Mouse (Mus musculus): ENCODE measurements around the gene Pakap. TPM values are rescaled to one million over a fixed set of nuclear protein-coding genes. Genes with fewer than 3 reads are reported as not detected.

Gene Pakap
- polyA plus RNA-seq, 1 experiment from 2014 or later = 22.8 TPM

DNA sequence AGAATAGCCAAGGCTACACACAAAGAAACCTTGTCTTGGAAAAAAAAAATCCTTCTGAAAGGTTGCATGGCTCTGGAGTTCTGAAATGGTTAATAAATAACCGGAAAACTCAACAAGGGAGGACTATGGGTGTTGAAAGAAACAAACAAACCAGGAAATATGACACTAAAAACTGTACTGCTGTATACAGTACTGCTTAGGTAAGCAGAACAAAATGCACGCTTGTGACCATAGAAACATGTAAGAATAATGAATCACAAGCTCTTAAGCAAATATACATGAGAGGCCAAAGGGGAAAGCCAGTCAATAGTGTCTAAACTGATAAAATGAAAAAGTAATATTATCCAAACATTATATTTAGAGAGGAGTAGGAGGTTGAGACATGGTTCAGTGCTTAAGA is 247.4 kb downstream of the Pakap start:
- DNase-seq (ENCODE audit: low spot score) = no peak
- H3K4me1 ChIP-seq = no peaks in the 10 kb centered on the region; the same call in 1 of the 2 replicates
- H3K36me3 ChIP-seq = peaks cover 4% of the 10 kb centered on the region; the same call in 1 of the 2 replicates
- no peak overlapping the region for H3K27ac ChIP-seq (replicated peaks)
- H3K4me3 ChIP-seq = no peak overlapping the region
- peaks cover 11% of the 10 kb centered on the region for H3K9me3 ChIP-seq (replicated peaks)
- WGBS = 93% methylated on average over 2 of the region's 2 CpGs
- peaks cover under 1% of the 10 kb centered on the region; the same call in 1 of the 2 replicates for H3K27me3 ChIP-seq (ENCODE audit: low read depth, poor library complexity, severe bottlenecking)

DNA sequence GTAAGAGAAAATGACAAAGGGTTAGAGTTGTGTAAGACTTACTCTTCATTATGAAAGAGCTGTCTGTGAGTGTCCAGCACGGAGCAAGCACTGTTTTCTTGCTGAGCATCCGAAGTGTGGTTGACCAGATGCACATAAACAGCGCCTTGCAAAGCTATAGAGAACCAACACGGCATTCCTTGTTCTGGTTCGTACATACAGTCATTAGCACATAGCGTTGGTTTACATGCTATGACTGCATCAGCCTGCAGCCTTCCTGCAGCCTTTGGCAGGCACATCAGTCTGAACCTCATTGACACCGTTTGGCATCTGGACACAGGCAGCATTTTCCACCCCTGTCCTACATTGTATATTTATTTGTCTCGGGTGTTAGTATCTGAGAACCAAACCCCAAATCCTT is 248.2 kb downstream of the Pakap start:
- peaks cover 2% of the 10 kb centered on the region; the same call in 1 of the 2 replicates for H3K4me1 ChIP-seq
- peaks cover 8% of the 10 kb centered on the region for H3K27me3 ChIP-seq (ENCODE audit: low read depth, poor library complexity, severe bottlenecking)
- no peak overlapping the region for H3K4me3 ChIP-seq
- peaks cover 11% of the 10 kb centered on the region for H3K9me3 ChIP-seq (replicated peaks)
- peaks cover 4% of the 10 kb centered on the region; the same call in 1 of the 2 replicates for H3K36me3 ChIP-seq
- WGBS = 90% methylated on average over 8 of the region's 8 CpGs
- no peak overlapping the region for H3K27ac ChIP-seq (replicated peaks)
- no peak for DNase-seq (ENCODE audit: low spot score)

DNA sequence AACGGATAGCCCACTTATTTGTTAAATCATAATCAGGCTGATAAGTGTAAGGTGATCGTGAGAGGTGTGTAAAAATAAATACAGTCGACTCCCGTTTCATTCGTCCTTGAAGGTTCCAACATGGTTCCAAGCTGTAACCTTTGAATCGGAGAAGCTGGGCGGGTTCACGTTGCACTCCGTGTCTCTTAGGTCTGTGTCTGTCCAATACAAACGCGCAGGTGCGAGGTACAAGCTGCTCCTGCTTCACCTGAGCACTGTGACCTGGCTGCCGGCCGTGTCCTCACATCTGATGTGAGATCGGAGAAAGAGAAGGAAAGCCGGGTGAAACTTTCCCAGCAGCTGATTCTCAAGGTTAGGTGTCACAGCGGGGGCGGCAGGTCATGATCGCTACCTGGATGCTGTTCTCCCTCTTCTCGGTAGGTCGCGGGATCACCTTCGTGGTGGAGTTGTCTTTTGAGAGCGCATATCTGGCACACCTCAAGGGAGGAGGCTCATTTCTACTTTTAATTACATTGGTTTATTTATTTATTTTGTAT is 252.9 kb downstream of the Pakap start:
- no peak for DNase-seq (ENCODE audit: low spot score)
- peaks cover 47% of the 10 kb centered on the region for H3K27me3 ChIP-seq (ENCODE audit: low read depth, poor library complexity, severe bottlenecking)
- H3K27ac ChIP-seq (replicated peaks) = no peak overlapping the region
- H3K9me3 ChIP-seq (replicated peaks) = peaks cover 11% of the 10 kb centered on the region
- H3K36me3 ChIP-seq = peaks cover 4% of the 10 kb centered on the region; the same call in 1 of the 2 replicates
- 90% methylated on average over 24 of the region's 24 CpGs for WGBS
- no peak overlapping the region for H3K4me3 ChIP-seq
- peaks cover 40% of the 10 kb centered on the region for H3K4me1 ChIP-seq

DNA sequence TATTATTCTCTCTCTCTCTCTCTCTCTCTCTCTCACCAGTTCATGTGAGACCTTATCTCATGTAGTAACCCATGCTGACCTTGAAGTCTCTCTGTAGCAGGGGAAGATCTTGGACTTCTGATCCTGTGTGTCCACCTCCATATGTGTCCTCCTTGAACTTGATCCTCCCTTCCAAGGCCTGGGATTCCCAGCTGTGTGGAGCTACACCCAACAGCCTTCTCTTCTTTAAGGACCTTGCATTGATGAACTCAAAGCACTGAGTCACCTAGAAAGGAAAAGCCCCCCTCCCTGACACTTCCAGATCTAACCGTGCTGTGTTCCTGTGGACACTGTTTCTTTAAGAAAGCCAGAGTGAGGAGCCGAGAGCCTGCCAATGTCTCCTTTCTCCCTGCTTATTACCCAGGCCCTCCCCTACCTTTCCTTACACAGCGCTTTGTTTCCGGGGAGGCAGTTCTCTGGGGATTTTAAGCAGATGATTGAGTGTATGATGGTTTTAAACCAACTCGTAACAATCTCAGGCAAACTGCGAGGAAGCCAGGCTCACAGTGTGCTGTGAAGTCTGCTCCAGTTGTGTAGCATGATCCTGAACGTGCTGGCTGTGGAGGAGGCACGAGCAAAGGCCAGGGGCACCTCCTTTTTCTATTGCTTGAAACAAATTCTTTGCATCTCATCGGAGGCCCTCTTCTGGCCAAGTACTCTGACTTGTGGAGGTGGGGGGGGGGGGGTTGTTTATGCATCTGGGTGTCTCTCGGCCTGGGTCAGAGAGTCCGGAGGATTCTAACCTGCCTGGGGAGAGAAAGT is 253.8 kb downstream of the Pakap start:
- Histone ChIP-seq H3K4me3 (peak overlapping the region; percentile 9; the same call in 1 of the 2 replicates), H3K36me3 (peaks cover 4% of the 10 kb centered on the region; the same call in 1 of the 2 replicates), H3K27me3 (ENCODE audit: low read depth, poor library complexity, severe bottlenecking) (peaks cover 55% of the 10 kb centered on the region), H3K4me1 (peaks cover 48% of the 10 kb centered on the region), H3K9me3 (replicated peaks) (peaks cover 11% of the 10 kb centered on the region), H3K27ac (replicated peaks) (peak overlapping the region; percentile 69)
- DNase-seq (ENCODE audit: low spot score) = no peak
- 32% methylated on average over 11 of the region's 11 CpGs for WGBS

DNA sequence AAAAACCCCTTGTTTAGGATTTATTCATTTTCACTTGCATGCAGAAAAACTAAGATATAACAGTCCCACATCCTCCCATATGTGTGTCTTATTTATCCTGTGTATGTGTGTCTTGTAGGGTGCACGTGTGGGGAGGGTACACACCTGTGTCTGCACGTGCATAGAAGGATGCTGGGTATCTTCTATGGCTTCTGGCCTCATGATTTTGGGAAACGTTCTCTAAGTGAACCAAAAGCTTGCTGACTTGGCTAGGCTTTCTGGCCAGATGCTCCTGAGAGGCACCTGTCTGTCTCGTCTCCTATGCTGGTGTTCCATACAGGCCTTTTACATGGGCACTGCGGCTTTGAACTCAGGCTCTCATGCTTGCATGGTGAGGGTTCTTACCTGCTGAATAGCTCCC is 254.7 kb downstream of the Pakap start:
- H3K4me3 ChIP-seq = no peak overlapping the region

DNA sequence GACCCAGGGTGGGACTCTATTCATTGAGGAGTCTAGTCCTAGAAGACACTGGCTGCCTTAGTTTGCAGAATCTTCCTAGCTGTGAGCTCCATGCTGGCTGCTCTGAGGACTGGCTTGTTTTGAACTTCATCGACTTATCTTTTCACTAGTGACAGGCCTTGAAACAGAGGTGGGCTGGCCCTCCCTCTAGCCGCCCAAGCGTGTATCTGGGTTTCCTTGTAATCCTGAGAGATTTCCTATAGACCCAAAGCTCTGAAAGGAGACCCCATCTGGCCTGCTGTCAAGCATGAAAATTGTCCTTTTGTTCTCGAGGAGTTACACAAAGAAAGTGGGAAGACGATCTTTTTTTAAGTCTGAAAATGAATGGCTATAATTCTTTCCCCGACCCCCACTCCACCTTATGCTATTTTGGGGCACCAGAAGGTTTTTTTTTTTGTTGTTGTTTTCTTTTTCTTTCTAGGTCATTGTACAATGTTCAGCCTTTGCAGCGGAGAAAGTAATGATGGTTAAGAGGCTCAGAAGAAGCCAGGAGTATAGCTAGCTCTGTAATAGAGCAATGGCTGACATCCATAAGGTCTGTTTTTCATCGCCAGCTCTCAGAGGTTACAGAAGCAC is 256.8 kb downstream of the Pakap start:
- Histone ChIP-seq H3K4me3 (no peak overlapping the region), H3K4me1 (peaks cover 56% of the 10 kb centered on the region), H3K9me3 (replicated peaks) (peaks cover 3% of the 10 kb centered on the region; the same call in 1 of the 2 replicates), H3K27ac (replicated peaks) (peak overlapping the region; percentile 72), H3K27me3 (ENCODE audit: low read depth, poor library complexity, severe bottlenecking) (peaks cover 85% of the 10 kb centered on the region), H3K36me3 (no peaks in the 10 kb centered on the region)
- DNase-seq (ENCODE audit: low spot score) = peak; percentile 81
- WGBS = 21% methylated on average over 8 of the region's 8 CpGs

More for the DNA sequence above, 254.7 kb downstream of the Pakap start:
- H3K27ac ChIP-seq (replicated peaks) = no peak overlapping the region
- DNase-seq (ENCODE audit: low spot score) = no peak
- H3K9me3 ChIP-seq (replicated peaks) = peaks cover 5% of the 10 kb centered on the region
- 90% methylated on average over 5 of the region's 5 CpGs for WGBS
- peaks cover under 1% of the 10 kb centered on the region; the same call in 1 of the 2 replicates for H3K36me3 ChIP-seq
- peaks cover 64% of the 10 kb centered on the region for H3K27me3 ChIP-seq (ENCODE audit: low read depth, poor library complexity, severe bottlenecking)
- H3K4me1 ChIP-seq = peaks cover 48% of the 10 kb centered on the region

DNA sequence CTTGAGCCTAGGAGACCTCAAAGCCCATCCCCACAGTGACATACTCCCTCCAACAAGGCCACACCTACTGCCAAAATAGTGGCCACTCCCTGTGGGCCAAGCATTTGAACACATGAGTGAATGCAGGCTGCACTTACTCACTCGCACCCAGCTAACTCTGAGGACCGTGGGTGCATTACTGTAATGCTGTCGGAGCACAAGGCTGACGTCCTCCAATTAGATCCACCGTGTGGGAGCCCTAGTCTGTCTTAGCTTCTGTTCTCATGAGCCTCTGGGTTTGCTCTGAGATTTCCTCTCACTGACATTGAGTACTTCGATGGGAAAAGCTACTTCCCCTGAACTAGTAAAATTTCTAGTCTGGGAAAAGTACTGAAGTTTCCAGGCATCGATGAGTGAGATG is 258.3 kb downstream of the Pakap start:
- Histone ChIP-seq H3K27ac (replicated peaks) (no peak overlapping the region), H3K4me1 (peaks cover 57% of the 10 kb centered on the region)
- 93% methylated on average over 7 of the region's 7 CpGs for WGBS

DNA sequence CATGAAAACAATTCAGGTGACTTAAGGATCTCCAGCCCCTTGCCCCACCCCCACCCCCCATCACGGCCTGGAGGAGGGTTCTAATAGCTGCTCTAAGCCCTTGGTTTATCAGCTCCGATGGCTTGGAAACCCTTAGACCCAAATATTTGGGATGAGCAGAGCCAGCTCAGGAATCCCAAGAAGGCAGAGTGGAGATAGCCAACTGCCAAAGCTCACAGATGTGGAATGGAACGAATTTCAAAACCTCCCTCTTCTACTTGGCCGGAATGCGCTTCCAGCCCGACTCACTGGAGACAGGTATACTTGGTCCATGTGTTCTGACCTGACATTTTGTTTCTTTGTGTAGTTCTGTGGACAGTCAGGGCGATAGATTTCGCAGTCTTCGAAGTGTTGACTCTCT is 261.2 kb downstream of the Pakap start:
- H3K27me3 ChIP-seq (ENCODE audit: low read depth, poor library complexity, severe bottlenecking) = peaks cover 84% of the 10 kb centered on the region
- no peaks in the 10 kb centered on the region for H3K9me3 ChIP-seq (replicated peaks)
- H3K4me3 ChIP-seq = no peak overlapping the region
- 74% methylated on average over 9 of the region's 9 CpGs for whole genome bisulfite sequencing
- no peak for DNase-seq (ENCODE audit: low spot score)
- peaks cover 60% of the 10 kb centered on the region for H3K4me1 ChIP-seq
- H3K27ac ChIP-seq (replicated peaks) = no peak overlapping the region
- H3K36me3 ChIP-seq = no peaks in the 10 kb centered on the region

More for the DNA sequence above, 258.3 kb downstream of the Pakap start:
- Histone ChIP-seq H3K36me3 (no peaks in the 10 kb centered on the region), H3K4me3 (no peak overlapping the region), H3K27me3 (ENCODE audit: low read depth, poor library complexity, severe bottlenecking) (peaks cover 88% of the 10 kb centered on the region), H3K9me3 (replicated peaks) (no peaks in the 10 kb centered on the region)
- no peak for DNase-seq (ENCODE audit: low spot score)

DNA sequence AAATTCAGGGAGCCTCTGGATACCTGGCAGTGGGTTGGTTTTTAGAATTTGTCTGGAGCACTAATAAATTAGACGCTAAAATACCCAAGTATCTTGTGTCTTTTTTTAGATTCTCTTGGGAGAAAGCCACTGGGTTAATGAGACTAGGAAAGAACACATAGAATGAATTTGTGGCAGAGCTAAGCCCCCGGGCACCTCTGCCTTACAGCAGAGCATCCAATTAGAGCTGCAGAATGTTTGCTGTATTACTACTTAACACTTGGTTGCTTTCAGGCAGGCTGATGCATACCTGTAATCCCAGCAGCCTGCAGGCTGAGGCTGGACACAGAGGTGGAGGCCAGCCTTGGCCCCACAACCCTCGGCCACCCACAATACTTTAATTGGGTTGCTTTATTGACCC is 261.8 kb downstream of the Pakap start:
- Histone ChIP-seq H3K27ac (replicated peaks) (no peak overlapping the region), H3K27me3 (ENCODE audit: low read depth, poor library complexity, severe bottlenecking) (peaks cover 89% of the 10 kb centered on the region), H3K4me3 (no peak overlapping the region), H3K9me3 (replicated peaks) (no peaks in the 10 kb centered on the region), H3K4me1 (peaks cover 53% of the 10 kb centered on the region), H3K36me3 (no peaks in the 10 kb centered on the region)
- WGBS = 77% methylated on average over 3 of the region's 3 CpGs
- no peak for DNase-seq (ENCODE audit: low spot score)

DNA sequence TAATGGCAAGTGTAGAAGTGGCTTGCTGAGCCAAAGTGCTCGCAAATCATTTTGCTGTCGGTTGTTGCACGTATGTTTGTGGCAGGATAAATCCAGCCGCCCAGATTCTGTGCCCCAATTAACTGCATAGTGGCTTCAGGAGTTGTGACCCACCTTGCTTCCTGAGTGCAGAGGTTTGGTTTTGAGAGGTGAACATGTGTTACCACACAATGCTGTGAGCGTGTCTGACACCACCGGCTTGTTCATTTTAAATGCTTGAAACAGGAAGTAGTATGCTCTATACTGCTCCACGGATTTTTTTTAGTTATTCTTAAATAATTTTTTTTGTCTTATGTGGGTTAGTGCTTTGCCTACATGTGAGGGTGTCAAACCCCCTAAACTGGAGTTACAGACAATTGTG is 264.3 kb downstream of the Pakap start:
- Histone ChIP-seq H3K27me3 (ENCODE audit: low read depth, poor library complexity, severe bottlenecking) (peaks cover 90% of the 10 kb centered on the region), H3K9me3 (replicated peaks) (no peaks in the 10 kb centered on the region), H3K27ac (replicated peaks) (no peak overlapping the region), H3K4me3 (no peak overlapping the region), H3K36me3 (no peaks in the 10 kb centered on the region), H3K4me1 (peaks cover 34% of the 10 kb centered on the region)
- 69% methylated on average over 7 of the region's 7 CpGs for WGBS
- no peak for DNase-seq (ENCODE audit: low spot score)

DNA sequence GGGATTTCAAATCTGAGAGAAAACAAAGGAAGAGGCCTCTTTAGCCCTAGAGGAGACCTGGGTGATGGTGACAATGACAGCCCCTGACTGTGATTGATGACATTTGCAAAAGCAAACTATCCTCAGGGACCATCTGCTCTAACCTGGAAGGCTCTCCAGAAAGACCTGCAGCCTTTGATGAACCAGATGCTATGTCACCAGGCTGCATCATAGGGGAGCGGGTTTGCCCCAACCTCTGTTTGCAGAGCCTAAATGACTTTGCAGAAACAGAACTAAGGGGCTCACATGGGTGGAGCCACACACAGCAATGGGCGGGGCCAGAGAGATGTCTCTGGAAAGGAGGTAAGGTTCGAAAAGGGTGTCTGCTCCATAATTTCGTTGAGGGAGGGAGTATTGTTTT is 265.1 kb downstream of the Pakap start:
- H3K36me3 ChIP-seq = no peaks in the 10 kb centered on the region
- no peak overlapping the region for H3K27ac ChIP-seq (replicated peaks)
- H3K4me1 ChIP-seq = peaks cover 34% of the 10 kb centered on the region
- H3K4me3 ChIP-seq = no peak overlapping the region
- H3K27me3 ChIP-seq (ENCODE audit: low read depth, poor library complexity, severe bottlenecking) = peaks cover 88% of the 10 kb centered on the region
- 68% methylated on average over 4 of the region's 4 CpGs for WGBS
- DNase-seq (ENCODE audit: low spot score) = no peak
- no peaks in the 10 kb centered on the region for H3K9me3 ChIP-seq (replicated peaks)

DNA sequence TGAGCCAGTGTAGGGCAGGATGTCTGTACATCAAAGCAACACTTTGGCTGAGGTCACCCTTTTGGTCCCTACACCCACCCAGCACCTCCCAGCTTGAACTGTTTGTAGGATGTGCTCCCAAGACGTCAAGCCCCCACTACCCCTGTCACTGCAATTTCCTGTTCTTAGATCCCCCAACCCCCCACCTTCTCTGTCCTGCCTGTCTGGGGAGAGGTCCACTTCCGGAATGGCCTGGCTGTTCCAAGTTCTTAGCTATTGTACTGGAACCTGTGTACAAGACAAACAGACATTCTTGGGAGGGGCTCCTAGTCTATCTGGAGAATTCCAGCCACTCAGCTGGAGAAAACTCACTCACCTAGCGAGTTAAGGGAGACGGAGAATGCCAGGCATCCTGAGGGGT is 266.2 kb downstream of the Pakap start:
- Histone ChIP-seq H3K27ac (replicated peaks) (no peak overlapping the region), H3K27me3 (ENCODE audit: low read depth, poor library complexity, severe bottlenecking) (peaks cover 82% of the 10 kb centered on the region), H3K9me3 (replicated peaks) (no peaks in the 10 kb centered on the region), H3K4me1 (peaks cover 27% of the 10 kb centered on the region), H3K4me3 (no peak overlapping the region), H3K36me3 (no peaks in the 10 kb centered on the region)
- DNase-seq (ENCODE audit: low spot score) = no peak
- 57% methylated on average over 4 of the region's 4 CpGs for WGBS

DNA sequence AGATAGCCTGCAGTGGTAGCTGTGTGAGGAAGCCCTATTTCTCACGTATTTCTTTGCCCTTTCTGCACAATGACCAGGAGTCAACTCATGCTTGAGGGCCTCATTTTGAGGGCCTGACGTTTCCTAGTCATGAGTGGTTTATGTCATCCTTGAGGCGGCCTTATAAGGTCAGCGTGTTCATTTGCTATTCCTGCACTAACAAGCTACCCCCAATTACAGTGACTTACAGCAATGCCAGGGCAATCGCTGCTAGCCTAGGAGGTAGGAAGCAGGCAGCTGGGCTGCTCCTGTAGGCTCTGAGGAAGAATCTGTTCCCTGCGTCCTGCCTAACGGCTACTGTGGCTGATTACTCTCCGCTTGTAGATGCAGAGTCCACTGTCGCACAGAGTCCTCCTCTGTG is 269.1 kb downstream of the Pakap start:
- no peaks in the 10 kb centered on the region for H3K9me3 ChIP-seq (replicated peaks)
- peaks cover 31% of the 10 kb centered on the region for H3K4me1 ChIP-seq
- H3K27me3 ChIP-seq (ENCODE audit: low read depth, poor library complexity, severe bottlenecking) = peaks cover 73% of the 10 kb centered on the region
- 84% methylated on average over 9 of the region's 9 CpGs for WGBS
- no peak overlapping the region for H3K4me3 ChIP-seq
- no peak overlapping the region for H3K27ac ChIP-seq (replicated peaks)
- no peak for DNase-seq (ENCODE audit: low spot score)
- H3K36me3 ChIP-seq = no peaks in the 10 kb centered on the region
